Mouse (Mus musculus) erythroblast, embryonic 14.5 days (primary cell): ENCODE results near the gene Cadm1.

Source experiments
- GATA1 ChIP-seq: IDR thresholded peaks from 2 replicates; pipeline ENCODE4 v1.6.1; 2012; ENCODE audit warnings: low read length, inconsistent platforms, mixed read lengths
- TAL1 ChIP-seq: IDR thresholded peaks from 3 replicates; pipeline ENCODE4 v1.6.1; 2012; ENCODE audit warnings: low read length, inconsistent platforms, mixed read lengths

DNA sequence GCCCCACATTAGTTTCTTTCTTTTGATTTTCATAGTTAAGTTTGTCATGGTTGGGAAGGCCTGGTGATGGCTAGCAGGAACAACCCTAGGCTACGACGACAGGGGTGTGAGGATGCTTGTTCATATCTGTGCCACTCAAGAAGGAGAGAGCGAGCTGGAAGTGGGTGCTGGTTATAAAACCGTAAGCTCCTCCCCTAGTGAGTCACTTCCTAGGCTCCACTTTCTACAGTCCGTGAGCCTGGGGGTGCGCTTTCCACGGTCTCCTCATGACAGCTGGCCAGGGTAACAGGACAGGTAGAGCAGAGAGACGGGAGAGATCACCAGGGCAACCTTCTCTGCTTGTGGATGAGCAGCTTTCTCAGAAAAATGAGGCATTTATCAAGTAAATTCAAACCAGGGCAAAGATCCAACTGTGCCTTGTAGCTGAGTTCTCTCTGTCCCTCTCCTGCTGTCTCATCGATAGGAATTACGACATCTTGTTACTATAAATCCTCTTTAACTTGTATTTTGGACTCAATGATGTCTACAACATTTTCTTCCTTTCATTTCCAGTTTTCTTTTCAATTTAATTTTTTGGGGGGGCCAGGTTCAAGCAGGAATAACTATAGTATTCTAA lies 23.1 kb downstream of the Cadm1 start:
- TF ChIP-seq TAL1 (no peak), GATA1 (no peak)
